Mouse (Mus musculus): Measurements from ENCODE around the gene Spcs3.

DNA sequence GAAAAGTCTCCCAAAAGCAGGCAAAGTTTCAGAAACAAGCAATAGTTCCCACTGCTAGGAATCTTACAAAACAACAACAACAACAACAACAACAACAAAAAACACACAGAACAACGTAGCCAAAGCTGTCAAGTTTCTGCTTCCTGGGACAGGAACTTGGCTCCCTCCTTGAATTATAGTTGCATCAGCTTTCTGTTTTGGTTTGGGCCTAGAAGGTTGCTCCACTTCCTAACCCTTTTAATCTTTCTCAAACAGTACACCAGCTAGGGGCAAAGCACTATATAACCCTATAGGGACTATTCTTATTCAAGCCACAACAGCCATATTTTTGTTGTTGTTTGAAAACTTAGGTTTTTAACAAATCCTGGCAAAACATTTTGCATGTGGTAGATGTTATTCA, 11.5 kb upstream of the Spcs3 start:
- no peak for TF ChIP-seq CTCF (IDR thresholded peaks at IDR 0.05; ENCODE audit: low read depth)
- TF ChIP-seq EP300 (IDR thresholded peaks at IDR 0.05; ENCODE audit: low read depth), result no peak

All from liver, postnatal 0 days (tissue).